Mouse (Mus musculus) stomach, postnatal 0 days (tissue): ENCODE data around the gene Dner.

Experiments
- CTCF ChIP-seq: IDR thresholded peaks from 2 replicates; pipeline ENCODE4 v1.5.1; 2016; ENCODE audit warnings: antibody characterized with exemption, low read depth, mild to moderate bottlenecking, moderate library complexity
- EP300 ChIP-seq: optimal IDR thresholded peaks from 2 replicates; pipeline ENCODE3; 2016; ENCODE audit warnings: antibody characterized with exemption

- TF ChIP-seq EP300 (no peak), CTCF (no peak)
Measured at GRCm38 (mm10) chr1:84561841-84562240, 134.2 kb downstream of the Dner start.
